Mouse (Mus musculus) ES-Bruce4 (cell line): ENCODE measurements around the gene Gm3173.
"Not testable (repeated sequence)": the region's sequence is repeated elsewhere in the genome, so short reads cannot be mapped to it uniquely, and the experiment has no call there.

ENCODE experiments used
- CTCF ChIP-seq: IDR thresholded peaks from one replicate; pipeline ENCODE4 v1.8.1; 2011; ENCODE audit warnings: low read depth, low read length
- EP300 ChIP-seq: IDR thresholded peaks from 2 replicates; pipeline ENCODE4 v1.6.1; 2011; ENCODE audit warnings: low read depth, low read length; ENCODE audit not compliant: insufficient read depth
- POLR2A ChIP-seq: IDR thresholded peaks from one replicate; pipeline ENCODE4 v1.8.1; 2011; ENCODE audit warnings: low read length; ENCODE audit not compliant: insufficient read depth

- not testable (repeated sequence) for TF ChIP-seq CTCF, POLR2A, EP300
These were observed 37.8 kb upstream of the Gm3173 start for GRCm38 (mm10) chr14:4392841-4393530.
